Mouse (Mus musculus) ES-E14 (cell line): ENCODE measurements around the gene Myo16.

Source experiments
- MAFK ChIP-seq: IDR thresholded peaks from 2 replicates; pipeline ENCODE4 v1.6.1; 2014; ENCODE audit warnings: mild to moderate bottlenecking, low read depth, low read length, inconsistent platforms; ENCODE audit not compliant: insufficient read depth
- ZNF384 ChIP-seq: IDR thresholded peaks from 2 replicates; pipeline ENCODE4 v1.6.1; 2012; ENCODE audit warnings: low read depth, low read length, inconsistent platforms

DNA sequence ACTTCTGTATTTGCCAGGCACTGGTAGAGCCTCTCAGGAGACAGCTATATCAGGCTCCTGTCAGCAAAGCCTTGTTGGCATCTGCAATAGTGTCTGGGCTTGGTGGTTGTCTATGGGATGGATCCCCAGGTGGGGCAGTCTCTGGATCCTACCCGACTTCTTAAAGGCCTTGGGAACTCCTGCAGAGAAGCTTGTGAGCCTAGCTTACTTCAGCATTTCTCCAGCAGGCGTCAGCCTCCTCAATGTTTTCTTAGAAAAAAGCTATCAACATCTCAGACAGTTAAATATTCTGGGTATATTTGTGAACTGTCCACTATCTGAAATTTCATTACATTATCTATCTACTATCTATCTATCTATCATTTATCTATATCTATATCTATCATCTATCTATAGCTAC, 315.9 kb downstream of the Myo16 start:
- TF ChIP-seq MAFK (no peak), ZNF384 (no peak)
